ENCODE assay signal across 11 mouse cellular contexts in genomic region chr17:40430446-40430845, GRCm38 (mm10).
DNase-seq lines count a peak whose midpoint lies in the region; ATAC-seq and TF ChIP-seq lines count a peak whose summit lies in the region.
"Had no signal": no experiment of that assay in that cellular context is flagged by ENCODE, and none has a peak within 500 bp of the region (broad histone marks: within the 10 kb centered on the region; RNA-seq: fewer than 3 reads in every experiment).

No protein-coding gene starts in this region.

- 44% methylated on average over 1 of the region's 1 CpGs for WGBS in hindbrain, embryonic 14.5 days
- WGBS in hindbrain, embryonic 16.5 days = 34% methylated on average over 1 of the region's 1 CpGs
- 32% methylated on average over 1 of the region's 1 CpGs for WGBS in midbrain, postnatal 0 days
- WGBS in midbrain, embryonic 11.5 days = 28% methylated on average over 1 of the region's 1 CpGs

- H3K9ac ChIP-seq in hindbrain, embryonic 14.5 days = no peak overlapping the region
- no peak overlapping the region for H3K9ac ChIP-seq in hindbrain, embryonic 16.5 days (ENCODE audit: low read depth, low read length)
- no peak overlapping the region for H3K9ac ChIP-seq in midbrain, postnatal 0 days (replicated peaks; ENCODE audit: low read length, poor library complexity, severe bottlenecking)
- no peak overlapping the region for H3K9ac ChIP-seq in midbrain, embryonic 11.5 days (ENCODE audit: low read length)

- DNase-seq in hindbrain, embryonic 14.5 days (ENCODE audit: low spot score) = peak; percentile 47
- peak; percentile 6 for DNase-seq in midbrain, postnatal 0 days (ENCODE audit: low spot score)
- DNase-seq in midbrain, embryonic 11.5 days (ENCODE audit: low spot score, missing footprints) = no peak
- peak; percentile 10 for DNase-seq in adipocyte (ENCODE audit: low spot score)
- no peak for DNase-seq in spleen, postnatal 4 days (ENCODE audit: low spot score in 2 of 2)
- no peak for DNase-seq in frontal cortex, postnatal 10 days (ENCODE audit: low spot score in 2 of 2)
- DNase-seq: heart, adult 11 months; kidney, adult 8-10 months; layer of hippocampus, adult 9-11 months; left cerebral cortex, postnatal 4 days had no signal

- H3K4me1 ChIP-seq in hindbrain, embryonic 14.5 days (replicated peaks; ENCODE audit: control insufficient read depth, insufficient read depth, low read length) = no peaks in the 10 kb centered on the region
- no peaks in the 10 kb centered on the region for H3K4me1 ChIP-seq in hindbrain, embryonic 16.5 days (ENCODE audit: control insufficient read depth, insufficient read depth, low read depth, low read length)
- H3K4me1 ChIP-seq in midbrain, postnatal 0 days (ENCODE audit: insufficient read depth, low read length) = no peaks in the 10 kb centered on the region
- H3K4me1 ChIP-seq in midbrain, embryonic 11.5 days (ENCODE audit: control insufficient read depth, insufficient read depth, low read length) = no peaks in the 10 kb centered on the region

- H3K9me3 ChIP-seq in hindbrain, embryonic 14.5 days (ENCODE audit: control insufficient read depth, low read length) = no peaks in the 10 kb centered on the region
- H3K9me3 ChIP-seq in hindbrain, embryonic 16.5 days (ENCODE audit: control insufficient read depth, low read length) = no peaks in the 10 kb centered on the region
- H3K9me3 ChIP-seq in midbrain, postnatal 0 days (ENCODE audit: low read length) = no peaks in the 10 kb centered on the region
- H3K9me3 ChIP-seq in midbrain, embryonic 11.5 days (ENCODE audit: control insufficient read depth, low read length) = no peaks in the 10 kb centered on the region

- H3K27ac ChIP-seq in hindbrain, embryonic 14.5 days = no peak overlapping the region
- H3K27ac ChIP-seq in hindbrain, embryonic 16.5 days (ENCODE audit: low read depth, low read length) = no peak overlapping the region
- no peak overlapping the region for H3K27ac ChIP-seq in midbrain, postnatal 0 days (ENCODE audit: low read depth, low read length)
- no peak overlapping the region for H3K27ac ChIP-seq in midbrain, embryonic 11.5 days (ENCODE audit: low read depth, low read length)

- no peaks in the 10 kb centered on the region for H3K27me3 ChIP-seq in hindbrain, embryonic 14.5 days (ENCODE audit: control insufficient read depth, insufficient read depth, low read length)
- H3K27me3 ChIP-seq in hindbrain, embryonic 16.5 days (replicated peaks; ENCODE audit: control insufficient read depth, insufficient read depth, low read length) = no peaks in the 10 kb centered on the region
- no peaks in the 10 kb centered on the region for H3K27me3 ChIP-seq in midbrain, postnatal 0 days (ENCODE audit: insufficient read depth, low read length)
- H3K27me3 ChIP-seq in midbrain, embryonic 11.5 days (ENCODE audit: control insufficient read depth, insufficient read depth, low read length) = no peaks in the 10 kb centered on the region

- ATAC-seq in hindbrain, embryonic 14.5 days (ENCODE audit: low FRiP score) = no peak
- ATAC-seq in hindbrain, embryonic 16.5 days = no peak
- ATAC-seq in midbrain, postnatal 0 days (ENCODE audit: low FRiP score) = no peak
- no peak for ATAC-seq in midbrain, embryonic 11.5 days (ENCODE audit: low FRiP score)

- no peak overlapping the region for H3K4me2 ChIP-seq in hindbrain, embryonic 14.5 days (replicated peaks)
- no peak overlapping the region for H3K4me2 ChIP-seq in hindbrain, embryonic 16.5 days (ENCODE audit: low read length)
- H3K4me2 ChIP-seq in midbrain, postnatal 0 days (ENCODE audit: low read depth, low read length, poor library complexity, severe bottlenecking) = no peak overlapping the region
- no peak overlapping the region for H3K4me2 ChIP-seq in midbrain, embryonic 11.5 days

- H3K4me3 ChIP-seq in hindbrain, embryonic 14.5 days (replicated peaks; ENCODE audit: low read length) = no peak overlapping the region
- no peak overlapping the region for H3K4me3 ChIP-seq in hindbrain, embryonic 16.5 days (ENCODE audit: low read length)
- no peak overlapping the region for H3K4me3 ChIP-seq in midbrain, postnatal 0 days (ENCODE audit: low read depth, low read length)
- no peak overlapping the region for H3K4me3 ChIP-seq in midbrain, embryonic 11.5 days (ENCODE audit: low read depth, low read length)

- peak; percentile 64 for TF ChIP-seq CTCF in midbrain, postnatal 0 days (IDR thresholded peaks at IDR 0.05)

- H3K36me3 ChIP-seq in hindbrain, embryonic 14.5 days (replicated peaks; ENCODE audit: control insufficient read depth, insufficient read depth) = no peaks in the 10 kb centered on the region
- no peaks in the 10 kb centered on the region for H3K36me3 ChIP-seq in hindbrain, embryonic 16.5 days (ENCODE audit: control insufficient read depth, insufficient read depth, low read length)
- H3K36me3 ChIP-seq in midbrain, postnatal 0 days (ENCODE audit: insufficient read depth, low read length) = no peaks in the 10 kb centered on the region
- H3K36me3 ChIP-seq in midbrain, embryonic 11.5 days (ENCODE audit: control insufficient read depth, insufficient read depth, low read length) = no peaks in the 10 kb centered on the region

Comparison
In these comparisons a context has a peak if more than half of its experiments do, and no peak if none do; other contexts are left out.
1. DNase-seq: peak in hindbrain, embryonic 14.5 days (single experiment), midbrain, postnatal 0 days (single experiment) and adipocyte (single experiment); none in midbrain, embryonic 11.5 days (single experiment), spleen, postnatal 4 days (0 of 2) and frontal cortex, postnatal 10 days (0 of 2).